Mouse (Mus musculus): ENCODE data around the gene Dnm3.

Gene Dnm3

DNA sequence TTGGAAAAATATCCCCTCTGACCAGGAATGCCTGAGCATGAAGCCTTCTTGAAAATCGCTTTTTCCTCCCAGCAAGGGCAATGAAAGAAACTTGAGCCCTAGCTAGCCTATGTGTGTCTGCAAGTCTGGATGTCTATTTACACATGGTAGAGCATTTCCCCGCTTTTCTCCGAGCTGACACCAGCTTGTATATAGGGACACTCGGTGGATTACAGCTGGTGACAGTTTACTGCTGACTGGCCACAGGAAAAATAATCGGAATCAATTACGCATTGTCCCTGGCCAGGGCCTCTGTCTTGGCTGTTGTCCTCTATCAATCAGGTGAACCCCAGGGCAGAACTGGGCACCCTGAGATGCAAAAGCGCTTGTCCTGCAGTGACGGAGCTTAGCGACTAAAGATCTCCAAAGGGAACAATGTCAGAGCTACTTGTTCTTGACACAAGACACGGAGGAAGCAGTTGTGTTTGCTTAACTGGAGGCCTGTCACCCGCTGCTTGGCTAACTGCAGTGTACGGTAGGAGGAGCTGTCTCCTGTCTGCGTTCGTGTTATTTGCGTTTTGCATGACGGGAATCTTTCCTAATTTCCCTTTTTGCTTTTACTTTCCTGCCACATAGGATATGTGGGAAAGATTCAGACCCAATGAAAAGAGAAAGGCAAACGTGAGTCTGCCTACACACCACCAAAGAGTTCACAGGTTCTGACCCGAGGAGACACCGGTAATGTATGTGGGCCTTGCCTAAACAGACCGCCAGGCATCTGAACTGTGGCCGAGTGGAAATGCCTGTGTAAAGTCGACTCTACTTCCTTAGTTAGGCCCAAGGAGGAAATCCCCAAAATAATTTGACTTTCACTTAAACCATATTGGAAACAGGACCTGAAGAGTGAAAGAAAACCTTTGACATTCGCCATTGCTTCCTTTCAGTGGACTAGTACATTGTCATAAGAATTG is 472.7 kb downstream of the Dnm3 start:
- Histone ChIP-seq H3K27me3 (ENCODE audit: insufficient read depth, low read length) (peaks cover 3% of the 10 kb centered on the region; the same call in 1 of the 2 replicates), H3K36me3 (ENCODE audit: insufficient read depth, low read length) (no peaks in the 10 kb centered on the region), H3K9me3 (ENCODE audit: low read length) (no peaks in the 10 kb centered on the region), H3K4me1 (replicated peaks; ENCODE audit: low read depth, low read length) (0 out of 2 replicates have a peak, but pooled peaks cover 2% of the 10 kb centered on the region), H3K4me3 (replicated peaks; ENCODE audit: low read length) (no peak overlapping the region)
- TF ChIP-seq POU5F1 (IDR thresholded peaks at IDR 0.05; ENCODE audit: borderline replicate concordance, low read length) (no peak), CTCF (conservative IDR thresholded peaks at IDR 0.05; ENCODE audit: low read length) (no peak), NANOG (IDR thresholded peaks at IDR 0.05; ENCODE audit: borderline replicate concordance, low read length) (no peak)

DNA sequence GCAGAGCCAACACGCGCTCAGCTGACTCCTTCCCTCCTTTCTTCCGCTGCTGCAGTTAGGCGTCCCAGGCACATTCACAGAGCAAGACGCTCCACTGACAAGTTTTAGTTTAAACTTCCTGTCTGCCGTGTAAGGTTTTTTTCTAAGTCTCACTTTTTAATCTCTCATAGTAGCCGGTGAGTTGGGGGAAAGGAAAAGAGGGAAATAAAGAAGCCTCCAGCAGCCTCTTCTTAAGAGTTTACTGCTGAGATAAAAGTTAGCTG is 473.4 kb downstream of the Dnm3 start:
- H3K4me3 ChIP-seq (replicated peaks; ENCODE audit: low read length): no peak overlapping the region
- TF ChIP-seq CTCF (conservative IDR thresholded peaks at IDR 0.05; ENCODE audit: low read length) (no peak), POU5F1 (IDR thresholded peaks at IDR 0.05; ENCODE audit: borderline replicate concordance, low read length) (no peak), NANOG (IDR thresholded peaks at IDR 0.05; ENCODE audit: borderline replicate concordance, low read length) (no peak)
- H3K4me1 ChIP-seq (replicated peaks; ENCODE audit: low read depth, low read length): 0 out of 2 replicates have a peak, but pooled peaks cover 2% of the 10 kb centered on the region
- no peaks in the 10 kb centered on the region for H3K36me3 ChIP-seq (ENCODE audit: insufficient read depth, low read length)
- no peaks in the 10 kb centered on the region for H3K9me3 ChIP-seq (ENCODE audit: low read length)
- H3K27me3 ChIP-seq (ENCODE audit: insufficient read depth, low read length): peaks cover 3% of the 10 kb centered on the region; the same call in 1 of the 2 replicates

DNA sequence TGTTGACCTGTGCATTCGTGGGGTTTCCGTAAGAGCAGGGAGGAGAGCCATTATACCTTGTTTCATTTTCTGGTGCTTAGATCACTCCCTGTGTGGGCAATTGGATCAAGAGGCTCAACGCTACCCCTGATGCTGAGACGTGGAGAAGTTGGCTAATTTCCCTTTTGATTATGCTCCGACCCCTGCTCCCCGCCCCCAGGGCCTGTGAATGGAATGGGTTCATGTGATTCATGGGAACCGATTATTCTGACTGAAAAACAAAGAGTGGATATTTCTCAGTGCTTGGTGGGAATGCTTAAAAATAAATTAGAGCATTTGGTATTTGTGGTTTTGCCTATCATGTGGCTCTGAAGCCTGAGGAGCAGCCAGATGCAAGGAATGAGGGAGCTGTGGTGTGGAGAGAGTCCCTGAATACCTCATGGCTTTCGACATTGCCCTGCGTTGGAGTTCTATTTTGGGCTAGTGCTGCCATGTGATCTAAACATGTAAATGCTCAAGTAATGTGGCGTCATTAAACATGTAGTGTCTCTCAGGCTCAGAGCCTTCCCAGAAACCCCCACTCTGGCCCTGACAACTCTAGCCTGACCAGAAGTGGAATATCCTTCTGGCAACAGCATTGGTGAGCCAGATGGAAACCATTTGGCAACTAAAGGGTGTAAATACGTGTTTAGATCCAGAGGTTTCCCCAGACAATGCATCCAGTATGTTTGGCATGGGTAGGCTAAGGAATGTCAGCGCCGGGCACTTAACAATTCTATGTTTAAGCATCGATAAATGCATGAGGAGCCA is 473.9 kb downstream of the Dnm3 start:
- TF ChIP-seq POU5F1 (IDR thresholded peaks at IDR 0.05; ENCODE audit: borderline replicate concordance, low read length) (no peak), NANOG (IDR thresholded peaks at IDR 0.05; ENCODE audit: borderline replicate concordance, low read length) (no peak), CTCF (conservative IDR thresholded peaks at IDR 0.05; ENCODE audit: low read length) (no peak)
- H3K36me3 ChIP-seq (ENCODE audit: insufficient read depth, low read length): no peaks in the 10 kb centered on the region
- no peaks in the 10 kb centered on the region for H3K9me3 ChIP-seq (ENCODE audit: low read length)
- no peak overlapping the region for H3K4me3 ChIP-seq (replicated peaks; ENCODE audit: low read length)
- H3K4me1 ChIP-seq (replicated peaks; ENCODE audit: low read depth, low read length): 0 out of 2 replicates have a peak, but pooled peaks cover 2% of the 10 kb centered on the region
- H3K27me3 ChIP-seq (ENCODE audit: insufficient read depth, low read length): 0 out of 2 replicates have a peak, but pooled peaks cover 4% of the 10 kb centered on the region

DNA sequence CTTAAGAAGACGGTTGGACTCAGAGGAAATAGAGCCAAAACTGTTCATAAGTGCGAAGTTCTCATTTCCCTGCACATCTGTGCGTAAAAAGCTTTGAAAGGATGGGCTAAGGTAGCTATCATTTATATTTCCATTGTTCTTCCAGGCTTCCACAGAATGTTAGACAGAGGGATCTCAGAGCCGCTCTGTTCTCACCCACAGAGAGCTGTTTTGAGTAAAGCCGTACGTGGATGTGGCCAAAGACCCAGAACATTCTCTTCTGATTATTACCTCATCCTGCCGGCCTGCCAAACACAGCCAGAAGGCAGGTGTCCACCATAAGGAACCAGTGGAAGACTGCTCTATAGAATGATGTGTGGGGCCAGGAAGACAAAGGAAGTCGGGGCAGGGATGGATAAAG is 476.5 kb downstream of the Dnm3 start:
- no peak overlapping the region for H3K4me3 ChIP-seq (replicated peaks; ENCODE audit: low read length)
- 0 out of 2 replicates have a peak, but pooled peaks cover 2% of the 10 kb centered on the region for H3K4me1 ChIP-seq (replicated peaks; ENCODE audit: low read depth, low read length)
- TF ChIP-seq CTCF (conservative IDR thresholded peaks at IDR 0.05; ENCODE audit: low read length) (no peak), POU5F1 (IDR thresholded peaks at IDR 0.05; ENCODE audit: borderline replicate concordance, low read length) (no peak), NANOG (IDR thresholded peaks at IDR 0.05; ENCODE audit: borderline replicate concordance, low read length) (no peak)
- H3K36me3 ChIP-seq (ENCODE audit: insufficient read depth, low read length): no peaks in the 10 kb centered on the region
- no peaks in the 10 kb centered on the region for H3K9me3 ChIP-seq (ENCODE audit: low read length)
- H3K27me3 ChIP-seq (ENCODE audit: insufficient read depth, low read length): 0 out of 2 replicates have a peak, but pooled peaks cover 4% of the 10 kb centered on the region

DNA sequence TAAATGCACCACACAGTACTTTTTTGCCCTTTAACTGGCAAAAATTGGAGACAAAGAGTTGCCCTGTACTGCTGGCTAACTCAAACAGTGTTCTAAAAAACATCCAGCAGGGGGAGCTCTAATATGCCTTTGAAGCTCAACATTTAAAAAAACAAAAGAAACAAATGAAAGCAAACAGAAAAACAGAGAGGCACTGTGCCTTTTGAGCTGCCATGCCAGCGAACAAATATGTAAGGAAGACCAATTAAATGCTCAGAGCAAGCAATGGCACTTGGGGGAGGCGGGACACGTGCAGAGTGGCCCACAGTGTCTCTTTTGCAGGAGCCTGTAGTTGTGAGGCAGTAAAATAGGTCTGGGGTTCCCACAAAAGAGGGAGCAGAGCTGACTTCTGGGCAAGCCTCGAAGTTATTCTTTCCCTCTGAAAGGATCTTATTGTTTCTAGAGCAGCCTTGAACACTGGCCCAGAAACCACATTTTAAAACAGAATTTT is 477.9 kb downstream of the Dnm3 start:
- H3K27me3 ChIP-seq (ENCODE audit: insufficient read depth, low read length): 0 out of 2 replicates have a peak, but pooled peaks cover 4% of the 10 kb centered on the region
- TF ChIP-seq POU5F1 (IDR thresholded peaks at IDR 0.05; ENCODE audit: borderline replicate concordance, low read length): no peak
- no peak for TF ChIP-seq NANOG (IDR thresholded peaks at IDR 0.05; ENCODE audit: borderline replicate concordance, low read length)
- TF ChIP-seq CTCF (conservative IDR thresholded peaks at IDR 0.05; ENCODE audit: low read length): peak; percentile 72

DNA sequence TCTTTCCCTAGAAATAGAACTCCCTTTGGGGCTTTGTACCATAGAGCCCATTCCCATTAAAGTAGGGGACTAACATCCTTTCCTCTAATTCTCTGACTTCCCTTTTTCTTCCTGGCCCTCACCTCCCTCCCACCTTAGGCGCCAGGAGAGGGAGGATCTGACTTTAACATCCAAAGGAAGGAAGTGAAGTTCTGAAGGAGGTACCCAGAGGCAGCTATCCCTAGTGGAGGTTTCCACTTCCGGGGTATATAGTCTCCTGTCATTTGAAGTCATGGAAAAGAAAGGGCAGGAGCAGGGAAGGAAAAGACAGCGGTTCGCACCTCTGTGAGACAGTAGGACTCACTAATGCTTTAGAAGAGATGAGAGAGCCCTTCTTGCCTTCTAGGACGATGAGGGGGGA is 478.5 kb downstream of the Dnm3 start:
- TF ChIP-seq CTCF (conservative IDR thresholded peaks at IDR 0.05; ENCODE audit: low read length): no peak
- no peak for TF ChIP-seq NANOG (IDR thresholded peaks at IDR 0.05; ENCODE audit: borderline replicate concordance, low read length)
- no peak for TF ChIP-seq POU5F1 (IDR thresholded peaks at IDR 0.05; ENCODE audit: borderline replicate concordance, low read length)
- no peak overlapping the region for H3K4me3 ChIP-seq (replicated peaks; ENCODE audit: low read length)
- H3K4me1 ChIP-seq (replicated peaks; ENCODE audit: low read depth, low read length): no peaks in the 10 kb centered on the region
- 0 out of 2 replicates have a peak, but pooled peaks cover 4% of the 10 kb centered on the region for H3K27me3 ChIP-seq (ENCODE audit: insufficient read depth, low read length)
- no peaks in the 10 kb centered on the region for H3K36me3 ChIP-seq (ENCODE audit: insufficient read depth, low read length)
- H3K9me3 ChIP-seq (ENCODE audit: low read length): no peaks in the 10 kb centered on the region

More for the DNA sequence above, 477.9 kb downstream of the Dnm3 start:
- Histone ChIP-seq H3K9me3 (ENCODE audit: low read length) (no peaks in the 10 kb centered on the region), H3K4me1 (replicated peaks; ENCODE audit: low read depth, low read length) (0 out of 2 replicates have a peak, but pooled peaks cover 2% of the 10 kb centered on the region), H3K36me3 (ENCODE audit: insufficient read depth, low read length) (no peaks in the 10 kb centered on the region), H3K4me3 (replicated peaks; ENCODE audit: low read length) (no peak overlapping the region)

DNA sequence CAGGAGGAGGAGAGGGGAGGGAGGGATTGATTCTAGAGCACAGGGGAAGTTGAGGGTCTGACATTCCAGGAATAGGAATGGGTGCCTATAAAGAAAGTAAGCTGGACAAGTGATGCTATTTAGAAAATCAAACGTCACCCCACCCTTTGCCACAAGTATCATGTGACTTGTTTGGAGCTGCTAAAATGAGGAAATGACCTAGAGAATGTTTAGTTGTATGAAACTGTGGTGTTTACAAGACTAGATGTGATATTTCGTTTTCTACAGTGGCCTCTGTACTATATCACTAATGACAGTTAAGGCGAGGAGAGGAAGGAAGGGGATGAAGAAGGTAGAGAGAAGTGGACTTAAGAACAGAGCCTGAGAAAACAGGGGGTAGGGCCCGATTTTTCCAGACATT is 479.1 kb downstream of the Dnm3 start:
- no peak for TF ChIP-seq NANOG (IDR thresholded peaks at IDR 0.05; ENCODE audit: borderline replicate concordance, low read length)
- no peak for TF ChIP-seq CTCF (conservative IDR thresholded peaks at IDR 0.05; ENCODE audit: low read length)
- no peak for TF ChIP-seq POU5F1 (IDR thresholded peaks at IDR 0.05; ENCODE audit: borderline replicate concordance, low read length)
- no peaks in the 10 kb centered on the region for H3K36me3 ChIP-seq (ENCODE audit: insufficient read depth, low read length)
- 0 out of 2 replicates have a peak, but pooled peaks cover 4% of the 10 kb centered on the region for H3K27me3 ChIP-seq (ENCODE audit: insufficient read depth, low read length)
- H3K4me3 ChIP-seq (replicated peaks; ENCODE audit: low read length): no peak overlapping the region
- H3K4me1 ChIP-seq (replicated peaks; ENCODE audit: low read depth, low read length): no peaks in the 10 kb centered on the region
- no peaks in the 10 kb centered on the region for H3K9me3 ChIP-seq (ENCODE audit: low read length)

DNA sequence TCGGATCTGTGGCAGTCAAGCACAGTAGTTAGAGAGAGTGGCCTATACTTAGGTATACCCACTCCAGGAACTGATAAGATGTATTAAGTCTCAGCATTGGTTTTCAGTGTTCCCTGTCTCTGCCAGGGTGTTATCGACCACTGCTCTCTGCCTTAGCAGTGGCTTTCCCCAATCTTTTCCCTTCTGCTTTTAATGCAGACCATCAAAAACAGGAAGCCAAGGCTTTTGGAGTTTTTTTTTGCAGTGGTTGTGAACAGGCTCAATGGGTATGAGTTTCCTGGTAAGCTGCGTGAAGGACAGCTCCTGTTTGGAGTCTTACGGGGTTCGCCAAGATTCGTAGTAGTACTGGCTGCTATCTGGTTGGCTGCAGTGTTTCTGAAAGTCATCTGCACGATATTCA is 485.4 kb downstream of the Dnm3 start:
- no peaks in the 10 kb centered on the region for H3K36me3 ChIP-seq (ENCODE audit: insufficient read depth, low read length)
- H3K4me1 ChIP-seq (replicated peaks; ENCODE audit: low read depth, low read length): no peaks in the 10 kb centered on the region
- H3K27me3 ChIP-seq (ENCODE audit: insufficient read depth, low read length): no peaks in the 10 kb centered on the region
- TF ChIP-seq NANOG (IDR thresholded peaks at IDR 0.05; ENCODE audit: borderline replicate concordance, low read length) (no peak), POU5F1 (IDR thresholded peaks at IDR 0.05; ENCODE audit: borderline replicate concordance, low read length) (no peak), CTCF (conservative IDR thresholded peaks at IDR 0.05; ENCODE audit: low read length) (no peak)
- H3K9me3 ChIP-seq (ENCODE audit: low read length): no peaks in the 10 kb centered on the region
- H3K4me3 ChIP-seq (replicated peaks; ENCODE audit: low read length): no peak overlapping the region

All from E14TG2a.4 (cell line).